Mouse (Mus musculus): Measurements from ENCODE around the gene Arid1b. TPM values are rescaled to one million over a fixed set of nuclear protein-coding genes. Genes with fewer than 3 reads are reported as not detected.

Arid1b gene
- polyA plus RNA-seq, 1 experiment from 2014 or later: 9.6 TPM

- Histone ChIP-seq H3K4me3 (ENCODE audit: low read length) (peak overlapping the region; percentile 58), H3K4me2 (ENCODE audit: low read length) (peak overlapping the region; percentile 82), H3K9ac (ENCODE audit: low read depth, low read length) (peak overlapping the region; percentile 76), H3K4me1 (ENCODE audit: control insufficient read depth, insufficient read depth, low read depth, low read length) (peaks cover 18% of the 10 kb centered on the region), H3K9me3 (ENCODE audit: control insufficient read depth, low read length) (no peaks in the 10 kb centered on the region), H3K27ac (ENCODE audit: low read depth, low read length) (peak overlapping the region; percentile 93), H3K27me3 (replicated peaks; ENCODE audit: control insufficient read depth, insufficient read depth, low read length) (no peaks in the 10 kb centered on the region), H3K36me3 (ENCODE audit: control insufficient read depth, insufficient read depth, low read length) (no peaks in the 10 kb centered on the region)
- peak; percentile 95 for ATAC-seq
- WGBS: under 1% methylated on average over 31 of the region's 40 CpGs
These were observed 195.6 kb downstream of the Arid1b start for GRCm38 (mm10) chr17:5189551-5190351.

- Histone ChIP-seq H3K4me1 (ENCODE audit: control insufficient read depth, insufficient read depth, low read depth, low read length) (peaks cover 20% of the 10 kb centered on the region), H3K9me3 (ENCODE audit: control insufficient read depth, low read length) (no peaks in the 10 kb centered on the region), H3K27me3 (replicated peaks; ENCODE audit: control insufficient read depth, insufficient read depth, low read length) (no peaks in the 10 kb centered on the region), H3K9ac (ENCODE audit: low read depth, low read length) (peak overlapping the region; percentile 76; the same call in 1 of the 2 replicates), H3K4me2 (ENCODE audit: low read length) (peak overlapping the region; percentile 82), H3K4me3 (ENCODE audit: low read length) (peak overlapping the region; percentile 58), H3K27ac (ENCODE audit: low read depth, low read length) (peak overlapping the region; percentile 93), H3K36me3 (ENCODE audit: control insufficient read depth, insufficient read depth, low read length) (no peaks in the 10 kb centered on the region)
- WGBS: 20% methylated on average over 3 of the region's 3 CpGs
- no peak for ATAC-seq
These were observed 196.2 kb downstream of the Arid1b start for GRCm38 (mm10) chr17:5190367-5190766.

- Histone ChIP-seq H3K4me3 (ENCODE audit: low read length) (no peak overlapping the region), H3K4me2 (ENCODE audit: low read length) (no peak overlapping the region), H3K9ac (ENCODE audit: low read depth, low read length) (no peak overlapping the region), H3K9me3 (ENCODE audit: control insufficient read depth, low read length) (no peaks in the 10 kb centered on the region), H3K27ac (ENCODE audit: low read depth, low read length) (no peak overlapping the region), H3K4me1 (ENCODE audit: control insufficient read depth, insufficient read depth, low read depth, low read length) (peaks cover 23% of the 10 kb centered on the region), H3K36me3 (ENCODE audit: control insufficient read depth, insufficient read depth, low read length) (no peaks in the 10 kb centered on the region), H3K27me3 (replicated peaks; ENCODE audit: control insufficient read depth, insufficient read depth, low read length) (no peaks in the 10 kb centered on the region)
- WGBS: 76% methylated on average over 8 of the region's 8 CpGs
- no peak for ATAC-seq
These were observed 200.2 kb downstream of the Arid1b start for GRCm38 (mm10) chr17:5194157-5194916.

GRCm38 (mm10) chr17:5195397-5195796 lies 201.3 kb downstream of the Arid1b start:
- no peaks in the 10 kb centered on the region for H3K9me3 ChIP-seq (ENCODE audit: control insufficient read depth, low read length)
- H3K9ac ChIP-seq (ENCODE audit: low read depth, low read length): no peak overlapping the region
- H3K4me1 ChIP-seq (ENCODE audit: control insufficient read depth, insufficient read depth, low read depth, low read length): peaks cover 16% of the 10 kb centered on the region
- H3K27me3 ChIP-seq (replicated peaks; ENCODE audit: control insufficient read depth, insufficient read depth, low read length): no peaks in the 10 kb centered on the region
- no peak overlapping the region for H3K4me3 ChIP-seq (ENCODE audit: low read length)
- 60% methylated on average over 5 of the region's 5 CpGs for WGBS
- H3K4me2 ChIP-seq (ENCODE audit: low read length): no peak overlapping the region
- no peak overlapping the region for H3K27ac ChIP-seq (ENCODE audit: low read depth, low read length)
- H3K36me3 ChIP-seq (ENCODE audit: control insufficient read depth, insufficient read depth, low read length): no peaks in the 10 kb centered on the region
- ATAC-seq: no peak

GRCm38 (mm10) chr17:5196005-5196404 lies 201.9 kb downstream of the Arid1b start:
- Histone ChIP-seq H3K9me3 (ENCODE audit: control insufficient read depth, low read length) (no peaks in the 10 kb centered on the region), H3K4me3 (ENCODE audit: low read length) (no peak overlapping the region), H3K9ac (ENCODE audit: low read depth, low read length) (no peak overlapping the region), H3K27me3 (replicated peaks; ENCODE audit: control insufficient read depth, insufficient read depth, low read length) (no peaks in the 10 kb centered on the region), H3K4me2 (ENCODE audit: low read length) (no peak overlapping the region), H3K4me1 (ENCODE audit: control insufficient read depth, insufficient read depth, low read depth, low read length) (peaks cover 12% of the 10 kb centered on the region), H3K27ac (ENCODE audit: low read depth, low read length) (no peak overlapping the region), H3K36me3 (ENCODE audit: control insufficient read depth, insufficient read depth, low read length) (no peaks in the 10 kb centered on the region)
- WGBS: 63% methylated on average over 10 of the region's 10 CpGs
- ATAC-seq: no peak

GRCm38 (mm10) chr17:5196508-5196907 lies 202.4 kb downstream of the Arid1b start:
- Histone ChIP-seq H3K9me3 (ENCODE audit: control insufficient read depth, low read length) (no peaks in the 10 kb centered on the region), H3K4me3 (ENCODE audit: low read length) (no peak overlapping the region), H3K36me3 (ENCODE audit: control insufficient read depth, insufficient read depth, low read length) (no peaks in the 10 kb centered on the region), H3K27ac (ENCODE audit: low read depth, low read length) (no peak overlapping the region), H3K4me2 (ENCODE audit: low read length) (no peak overlapping the region), H3K27me3 (replicated peaks; ENCODE audit: control insufficient read depth, insufficient read depth, low read length) (no peaks in the 10 kb centered on the region), H3K4me1 (ENCODE audit: control insufficient read depth, insufficient read depth, low read depth, low read length) (peaks cover 12% of the 10 kb centered on the region), H3K9ac (ENCODE audit: low read depth, low read length) (no peak overlapping the region)
- no peak for ATAC-seq
- 84% methylated on average over 6 of the region's 6 CpGs for whole genome bisulfite sequencing

GRCm38 (mm10) chr17:5197083-5197482 lies 203.0 kb downstream of the Arid1b start:
- Histone ChIP-seq H3K4me1 (ENCODE audit: control insufficient read depth, insufficient read depth, low read depth, low read length) (peaks cover 14% of the 10 kb centered on the region), H3K9me3 (ENCODE audit: control insufficient read depth, low read length) (no peaks in the 10 kb centered on the region), H3K9ac (ENCODE audit: low read depth, low read length) (no peak overlapping the region), H3K27ac (ENCODE audit: low read depth, low read length) (no peak overlapping the region), H3K4me3 (ENCODE audit: low read length) (no peak overlapping the region), H3K4me2 (ENCODE audit: low read length) (no peak overlapping the region), H3K27me3 (replicated peaks; ENCODE audit: control insufficient read depth, insufficient read depth, low read length) (no peaks in the 10 kb centered on the region), H3K36me3 (ENCODE audit: control insufficient read depth, insufficient read depth, low read length) (no peaks in the 10 kb centered on the region)
- ATAC-seq: no peak
- 88% methylated on average over 2 of the region's 2 CpGs for WGBS

GRCm38 (mm10) chr17:5197765-5198164 lies 203.6 kb downstream of the Arid1b start:
- H3K27ac ChIP-seq (ENCODE audit: low read depth, low read length): no peak overlapping the region
- H3K4me3 ChIP-seq (ENCODE audit: low read length): no peak overlapping the region
- no peak for ATAC-seq
- H3K4me2 ChIP-seq (ENCODE audit: low read length): no peak overlapping the region
- no peaks in the 10 kb centered on the region for H3K9me3 ChIP-seq (ENCODE audit: control insufficient read depth, low read length)
- H3K27me3 ChIP-seq (replicated peaks; ENCODE audit: control insufficient read depth, insufficient read depth, low read length): no peaks in the 10 kb centered on the region
- no peaks in the 10 kb centered on the region for H3K36me3 ChIP-seq (ENCODE audit: control insufficient read depth, insufficient read depth, low read length)
- whole genome bisulfite sequencing: 75% methylated on average over 3 of the region's 3 CpGs
- H3K9ac ChIP-seq (ENCODE audit: low read depth, low read length): no peak overlapping the region
- H3K4me1 ChIP-seq (ENCODE audit: control insufficient read depth, insufficient read depth, low read depth, low read length): peaks cover 20% of the 10 kb centered on the region

- peaks cover 24% of the 10 kb centered on the region for H3K4me1 ChIP-seq (ENCODE audit: control insufficient read depth, insufficient read depth, low read depth, low read length)
- 0 out of 2 replicates have a peak, but pooled peaks have one; percentile 15 for ATAC-seq
These were observed 204.1 kb downstream of the Arid1b start for GRCm38 (mm10) chr17:5198252-5198651.

More at GRCm38 (mm10) chr17:5198252-5198651, 204.1 kb downstream of the Arid1b start:
- WGBS: 58% methylated on average over 6 of the region's 6 CpGs
- H3K4me3 ChIP-seq (ENCODE audit: low read length): no peak overlapping the region
- H3K36me3 ChIP-seq (ENCODE audit: control insufficient read depth, insufficient read depth, low read length): no peaks in the 10 kb centered on the region
- no peaks in the 10 kb centered on the region for H3K9me3 ChIP-seq (ENCODE audit: control insufficient read depth, low read length)
- H3K4me2 ChIP-seq (ENCODE audit: low read length): no peak overlapping the region
- H3K9ac ChIP-seq (ENCODE audit: low read depth, low read length): no peak overlapping the region
- no peaks in the 10 kb centered on the region for H3K27me3 ChIP-seq (replicated peaks; ENCODE audit: control insufficient read depth, insufficient read depth, low read length)
- H3K27ac ChIP-seq (ENCODE audit: low read depth, low read length): 0 out of 2 replicates have a peak overlapping the region, but pooled peaks have one; percentile 6

All from hindbrain, embryonic 16.5 days (tissue).